Mouse (Mus musculus) midbrain, embryonic 11.5 days (tissue): ENCODE data around the gene Muc3a. TPM values are rescaled to one million over a fixed set of nuclear protein-coding genes. Genes with fewer than 3 reads are reported as not detected.

Experiments
- ATAC-seq: fragments of 200-750 bp; cut with Nextera tagmentation; 2 replicates; pipeline ENCODE4 v1.8.0; 2017; ENCODE audit warnings: moderate TSS enrichment, moderate library complexity; ENCODE audit not compliant: low FRiP score
- DNase-seq: peaks from one replicate; pipeline ENCODE4 v3.0.0; 2015; ENCODE audit warnings: low spot score; ENCODE audit errors: missing footprints
- H3K27ac ChIP-seq: fragments of 300-500 bp; sonication (generic); 2 replicates; pipeline ENCODE4 v1.5.1; 2014; ENCODE audit warnings: low read depth, low read length
- H3K27me3 ChIP-seq: fragments of 300-500 bp; sonication (generic); 2 replicates; pipeline ENCODE4 v1.6.1; 2014; ENCODE audit warnings: mild to moderate bottlenecking, low read length, moderate library complexity, mixed read lengths; ENCODE audit not compliant: control insufficient read depth, insufficient read depth
- H3K36me3 ChIP-seq: fragments of 300-500 bp; sonication (generic); 2 replicates; pipeline ENCODE4 v1.6.1; 2014; ENCODE audit warnings: mild to moderate bottlenecking, low read length, moderate library complexity, mixed read lengths; ENCODE audit not compliant: control insufficient read depth, insufficient read depth
- H3K4me1 ChIP-seq: fragments of 300-500 bp; sonication (generic); 2 replicates; pipeline ENCODE4 v1.6.1; 2014; ENCODE audit warnings: low read length; ENCODE audit not compliant: control insufficient read depth, insufficient read depth
- H3K4me2 ChIP-seq: fragments of 300-500 bp; sonication (generic); 2 replicates; pipeline ENCODE4 v1.6.1; 2014; ENCODE audit warnings: mild to moderate bottlenecking, moderate library complexity
- H3K4me3 ChIP-seq: fragments of 300-500 bp; sonication (generic); 2 replicates; pipeline ENCODE4 v1.5.1; 2014; ENCODE audit warnings: low read depth, low read length
- H3K9ac ChIP-seq: fragments of 300-500 bp; sonication (generic); 2 replicates; pipeline ENCODE4 v1.6.1; 2014; ENCODE audit warnings: low read length
- H3K9me3 ChIP-seq: fragments of 300-500 bp; sonication (generic); 2 replicates; pipeline ENCODE4 v1.6.1; 2016; ENCODE audit warnings: low read length; ENCODE audit not compliant: control insufficient read depth
- WGBS: fragments of 180-500 bp; shearing (Covaris S2); extraction: QIAGEN DNeasy Blood & Tissue Kit; methylation state at CpG from one replicate; pipeline ENCODE4 v1.1.7; 2014; 5-methylcytosine and 5-hydroxymethylcytosine counted together
- polyA plus RNA-seq: library from polyadenylated mRNA; unstranded; fragments of >200 nt; fragmentation: Nextera tagmentation; extraction: Ambion mirVana; gene quantifications from 2 replicates; pipeline ENCODE4 v1.2.1, GENCODE M21; 2014

Muc3a gene
- polyA plus RNA-seq, 1 experiment from 2014 or later: not detected

DNA sequence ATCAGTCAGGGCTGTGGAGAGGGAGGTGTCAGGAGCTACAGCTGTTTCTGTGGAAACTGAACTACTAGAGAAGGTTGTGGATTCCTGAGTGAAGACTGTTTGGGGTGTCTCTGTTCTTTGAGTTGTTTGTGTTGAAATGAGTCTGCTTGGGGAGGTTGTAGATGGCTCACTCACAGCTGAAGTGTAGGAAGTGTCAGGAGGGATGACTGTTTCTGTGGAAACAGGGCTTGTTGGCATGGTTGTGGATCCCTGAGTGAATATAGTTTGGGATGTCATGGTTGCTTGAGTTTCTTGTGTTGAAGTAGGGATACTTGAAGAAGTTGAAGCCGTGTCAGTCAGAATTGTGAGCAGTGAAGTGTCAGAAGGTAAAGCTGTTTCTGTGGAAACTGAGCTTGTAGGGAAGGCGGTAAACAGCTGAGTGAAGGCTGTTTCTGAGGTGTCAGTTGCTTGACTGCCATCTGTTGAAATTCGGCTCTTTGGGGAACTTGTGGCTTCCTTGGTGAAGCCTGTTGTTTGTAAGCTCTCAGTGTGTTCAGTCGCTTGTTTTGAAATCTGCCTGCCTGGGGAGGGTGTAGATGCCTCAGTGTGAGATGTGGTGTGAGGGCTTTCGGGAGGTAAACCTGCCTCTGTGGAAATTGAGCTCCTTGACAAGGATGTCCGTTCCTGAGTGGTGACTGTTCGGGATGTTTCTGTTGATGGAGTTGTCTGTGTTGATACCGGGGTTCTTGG, 32.4 kb downstream of the Muc3a start:
- H3K27me3 ChIP-seq: no peaks in the 10 kb centered on the region
- no peaks in the 10 kb centered on the region for H3K4me1 ChIP-seq
- H3K27ac ChIP-seq: no peak overlapping the region
- WGBS: 78% methylated on average over 8 of the region's 8 CpGs
- ATAC-seq: no peak
- H3K9ac ChIP-seq: no peak overlapping the region
- H3K9me3 ChIP-seq: no peaks in the 10 kb centered on the region
- H3K4me2 ChIP-seq: no peak overlapping the region
- H3K4me3 ChIP-seq: no peak overlapping the region
- H3K36me3 ChIP-seq: no peaks in the 10 kb centered on the region
- DNase-seq: no peak

DNA sequence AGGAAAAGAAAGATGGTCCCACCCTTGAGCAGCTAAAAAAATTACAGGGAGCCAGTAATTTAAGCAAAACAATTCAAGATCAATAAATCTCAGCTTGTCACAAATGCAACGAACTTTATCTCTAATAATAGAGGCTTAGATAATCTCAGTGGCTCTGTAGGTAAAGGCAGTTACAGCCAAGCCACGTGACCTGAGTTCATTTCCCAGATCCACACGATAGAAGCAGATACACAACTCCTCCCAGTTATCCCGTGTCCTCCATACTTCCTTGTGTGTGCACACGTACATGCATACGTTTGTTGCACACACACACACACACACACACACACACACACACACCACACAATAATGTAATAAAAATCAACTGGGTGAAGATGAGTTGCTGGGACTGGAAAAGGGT, 38.2 kb downstream of the Muc3a start:
- no peak overlapping the region for H3K4me2 ChIP-seq
- no peak overlapping the region for H3K27ac ChIP-seq
- H3K9me3 ChIP-seq: no peaks in the 10 kb centered on the region
- DNase-seq (no peak), ATAC-seq (no peak)
- no peaks in the 10 kb centered on the region for H3K27me3 ChIP-seq
- no peak overlapping the region for H3K4me3 ChIP-seq
- H3K4me1 ChIP-seq: no peaks in the 10 kb centered on the region
- H3K9ac ChIP-seq: no peak overlapping the region
- H3K36me3 ChIP-seq: no peaks in the 10 kb centered on the region
- WGBS: 80% methylated on average over 6 of the region's 6 CpGs

DNA sequence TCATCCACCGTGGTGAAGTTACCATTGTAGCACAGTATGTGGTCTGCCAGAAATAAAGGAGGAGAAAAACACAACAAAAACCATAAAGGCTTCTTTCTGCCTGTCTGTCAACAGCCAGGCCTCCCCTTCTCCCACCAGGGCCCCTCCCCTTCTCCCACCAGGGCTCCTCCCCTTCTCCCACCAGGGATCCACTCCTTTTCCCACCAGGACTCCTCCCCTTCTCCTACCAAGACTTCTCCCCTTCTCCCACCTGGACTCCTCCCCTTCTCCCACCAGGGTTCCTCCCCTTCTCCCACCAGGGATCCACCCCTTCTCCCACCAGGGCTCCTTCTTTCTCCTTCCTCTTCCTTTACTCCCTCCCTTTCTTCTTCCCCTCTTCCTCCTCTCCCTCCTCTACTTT, 39.6 kb downstream of the Muc3a start:
- ATAC-seq (no peak), DNase-seq (no peak)
- WGBS: 0% methylated on average over 1 of the region's 1 CpGs
- Histone ChIP-seq H3K9me3 (no peaks in the 10 kb centered on the region), H3K4me2 (no peak overlapping the region), H3K27ac (no peak overlapping the region), H3K36me3 (no peaks in the 10 kb centered on the region), H3K4me3 (no peak overlapping the region), H3K27me3 (no peaks in the 10 kb centered on the region), H3K4me1 (no peaks in the 10 kb centered on the region), H3K9ac (no peak overlapping the region)

DNA sequence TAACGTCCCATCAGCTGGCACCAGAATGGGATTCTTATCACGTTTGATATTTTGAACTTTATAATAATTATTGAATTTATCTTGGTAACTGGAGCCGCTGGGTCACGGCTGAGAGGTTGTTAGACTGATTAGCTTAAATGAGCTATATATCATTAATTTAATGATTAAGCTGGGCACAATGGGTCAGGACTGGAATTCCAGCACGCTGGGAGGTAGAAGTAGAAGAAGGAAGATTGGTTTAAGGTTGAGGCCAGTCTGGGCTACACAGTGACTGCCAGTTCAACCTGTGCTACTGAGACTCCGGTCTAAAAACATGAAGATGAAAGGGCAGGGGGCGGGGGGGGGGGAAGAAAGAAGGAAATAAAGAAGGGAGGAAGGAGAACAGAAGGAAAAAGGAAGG, 40.7 kb downstream of the Muc3a start:
- Histone ChIP-seq H3K36me3 (no peaks in the 10 kb centered on the region), H3K4me3 (no peak overlapping the region), H3K27me3 (no peaks in the 10 kb centered on the region), H3K4me2 (no peak overlapping the region), H3K9me3 (no peaks in the 10 kb centered on the region), H3K4me1 (no peaks in the 10 kb centered on the region), H3K27ac (no peak overlapping the region), H3K9ac (no peak overlapping the region)
- ATAC-seq (no peak), DNase-seq (no peak)
- WGBS: 88% methylated on average over 7 of the region's 7 CpGs

DNA sequence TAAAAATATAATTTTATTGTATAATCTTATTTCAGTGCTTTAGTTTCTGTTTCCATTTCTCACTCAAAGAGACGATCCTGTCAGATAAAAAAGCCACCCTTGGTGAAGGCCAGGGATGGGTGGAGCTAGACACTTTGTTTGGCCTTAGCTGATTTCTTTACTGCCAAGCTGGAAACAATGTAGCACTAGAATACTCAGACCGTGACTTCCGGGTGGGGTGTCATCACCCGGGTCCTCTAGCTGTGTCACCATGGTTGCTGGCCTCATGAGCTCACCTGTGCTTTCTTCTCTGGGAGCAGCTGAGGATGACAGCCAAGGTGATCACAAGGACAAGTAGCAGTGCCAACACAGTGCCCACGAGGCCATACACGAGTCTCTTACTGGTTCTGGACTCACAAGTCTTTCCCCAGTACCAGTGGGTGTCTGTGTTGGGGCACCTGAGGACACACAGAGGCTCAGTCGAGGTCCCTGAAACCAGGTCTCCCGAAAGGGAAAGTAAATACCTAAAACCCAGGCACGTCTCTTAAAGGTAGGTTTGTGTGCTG, 41.3 kb downstream of the Muc3a start:
- no peak for ATAC-seq

DNA sequence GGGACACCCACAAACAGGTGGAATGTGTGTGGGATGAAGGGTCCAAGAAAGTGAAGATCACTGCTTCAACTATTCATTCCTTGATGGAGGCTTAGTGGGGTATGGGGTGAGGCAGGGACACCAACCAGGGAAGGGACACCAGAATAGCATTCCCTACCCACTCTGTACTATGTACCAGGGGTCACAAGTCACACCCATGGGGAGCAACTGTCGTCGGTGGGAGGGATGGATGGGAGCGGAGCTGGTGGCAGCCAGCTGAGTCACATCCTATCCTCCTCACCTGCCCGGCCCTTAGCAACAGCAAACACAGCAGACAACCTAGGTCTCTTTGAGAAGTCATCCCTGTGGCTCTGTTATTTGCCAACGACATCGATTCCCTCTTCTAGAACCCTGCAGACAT, 44.6 kb downstream of the Muc3a start:
- Histone ChIP-seq H3K4me3 (no peak overlapping the region), H3K27me3 (no peaks in the 10 kb centered on the region), H3K27ac (no peak overlapping the region), H3K4me2 (no peak overlapping the region), H3K9me3 (no peaks in the 10 kb centered on the region), H3K9ac (no peak overlapping the region), H3K36me3 (no peaks in the 10 kb centered on the region), H3K4me1 (no peaks in the 10 kb centered on the region)
- 82% methylated on average over 6 of the region's 6 CpGs for WGBS
- ATAC-seq (no peak), DNase-seq (no peak)

More for the DNA sequence above, 41.3 kb downstream of the Muc3a start:
- H3K4me3 ChIP-seq: no peak overlapping the region
- no peak overlapping the region for H3K27ac ChIP-seq
- H3K9ac ChIP-seq: no peak overlapping the region
- no peak for DNase-seq
- no peak overlapping the region for H3K4me2 ChIP-seq
- H3K4me1 ChIP-seq: no peaks in the 10 kb centered on the region
- no peaks in the 10 kb centered on the region for H3K27me3 ChIP-seq
- no peaks in the 10 kb centered on the region for H3K36me3 ChIP-seq
- 84% methylated on average over 9 of the region's 9 CpGs for WGBS
- no peaks in the 10 kb centered on the region for H3K9me3 ChIP-seq

DNA sequence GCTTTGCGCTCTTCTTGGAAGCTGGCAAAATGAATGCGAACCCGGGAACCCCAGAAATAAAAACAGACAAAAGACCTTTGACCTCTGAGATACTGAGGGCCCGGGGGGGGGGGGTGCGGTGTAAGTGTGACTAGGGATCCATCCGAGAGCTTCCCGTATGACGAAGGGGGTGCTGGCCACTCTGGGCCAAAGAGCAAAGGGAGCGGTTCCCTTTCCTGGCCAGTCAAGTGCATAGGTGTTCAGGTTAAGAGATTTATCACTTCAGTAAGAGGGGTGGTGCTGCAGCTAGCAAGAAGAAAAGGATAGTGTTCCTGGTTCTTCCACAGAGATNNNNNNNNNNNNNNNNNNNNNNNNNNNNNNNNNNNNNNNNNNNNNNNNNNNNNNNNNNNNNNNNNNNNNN, 46.2 kb downstream of the Muc3a start:
- no peak for ATAC-seq
- H3K4me1 ChIP-seq: no peaks in the 10 kb centered on the region
- WGBS: 88% methylated on average over 9 of the region's 9 CpGs
- no peak overlapping the region for H3K9ac ChIP-seq
- no peak overlapping the region for H3K4me2 ChIP-seq
- no peaks in the 10 kb centered on the region for H3K9me3 ChIP-seq
- no peak overlapping the region for H3K4me3 ChIP-seq
- H3K36me3 ChIP-seq: no peaks in the 10 kb centered on the region
- H3K27me3 ChIP-seq: no peaks in the 10 kb centered on the region
- H3K27ac ChIP-seq: no peak overlapping the region
- DNase-seq: no peak

DNA sequence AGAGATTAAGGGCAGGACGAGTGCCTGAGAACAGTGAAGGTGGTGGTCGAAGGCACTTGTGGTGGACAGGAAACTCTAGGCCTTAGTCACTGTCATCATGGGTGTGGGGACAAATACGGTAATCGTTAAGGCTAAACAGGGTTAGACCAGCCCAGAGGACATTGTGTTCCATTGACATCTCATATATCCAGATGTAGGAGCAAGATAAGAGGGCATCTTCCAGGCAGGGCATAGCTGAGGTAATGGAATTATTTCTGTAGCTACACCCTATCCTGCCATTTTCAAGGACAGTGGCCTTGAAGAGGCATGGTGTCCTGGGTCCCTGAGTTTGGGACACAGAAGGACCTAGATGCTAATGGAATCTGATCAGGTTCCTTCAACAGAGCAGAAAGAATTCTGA, 50.3 kb downstream of the Muc3a start:
- H3K4me1 ChIP-seq: no peaks in the 10 kb centered on the region
- no peak overlapping the region for H3K27ac ChIP-seq
- 81% methylated on average over 4 of the region's 4 CpGs for WGBS
- no peak overlapping the region for H3K4me2 ChIP-seq
- H3K4me3 ChIP-seq: no peak overlapping the region
- ATAC-seq: no peak
- H3K27me3 ChIP-seq: no peaks in the 10 kb centered on the region
- peaks cover 2% of the 10 kb centered on the region; the same call in 1 of the 2 replicates for H3K9me3 ChIP-seq
- no peaks in the 10 kb centered on the region for H3K36me3 ChIP-seq
- H3K9ac ChIP-seq: no peak overlapping the region
- DNase-seq: no peak

DNA sequence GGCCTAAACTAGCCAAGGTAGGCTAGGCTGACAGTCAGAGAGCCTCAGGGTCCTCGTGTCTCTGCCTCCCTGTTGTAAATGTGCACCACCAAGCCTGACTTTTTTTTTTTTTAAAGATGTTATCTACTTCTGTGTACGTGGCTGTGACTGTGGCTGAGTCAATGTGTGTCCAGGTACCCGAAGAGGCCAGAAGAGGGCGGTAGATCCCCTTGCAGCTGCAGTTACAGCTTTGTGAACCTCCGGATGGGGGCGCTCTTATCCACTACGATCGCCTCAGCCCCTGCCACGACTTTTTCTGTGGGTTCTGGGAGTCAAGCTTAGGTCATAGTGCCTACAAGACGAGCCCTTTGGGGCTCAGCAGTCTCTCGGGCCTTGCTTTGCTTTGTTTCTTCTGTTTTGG, 52.7 kb downstream of the Muc3a start:
- DNase-seq: no peak
- no peaks in the 10 kb centered on the region for H3K27me3 ChIP-seq
- no peak overlapping the region for H3K4me3 ChIP-seq
- peaks cover 5% of the 10 kb centered on the region; the same call in 1 of the 2 replicates for H3K9me3 ChIP-seq
- H3K4me2 ChIP-seq: no peak overlapping the region
- no peaks in the 10 kb centered on the region for H3K4me1 ChIP-seq
- no peak for ATAC-seq
- H3K9ac ChIP-seq: no peak overlapping the region
- WGBS: 37% methylated on average over 11 of the region's 11 CpGs
- H3K27ac ChIP-seq: no peak overlapping the region
- H3K36me3 ChIP-seq: no peaks in the 10 kb centered on the region
